10 mouse cellular contexts compared by ENCODE assay signal in genomic region chr1:43360741-43361140, GRCm38 (mm10).
A peak's percentile ranks its signal among the peaks of the same experiment; 100 is the strongest.
DNase-seq lines count a peak whose midpoint lies in the region; ATAC-seq and TF ChIP-seq lines count a peak whose summit lies in the region.
"Had no signal": no experiment of that assay in that cellular context is flagged by ENCODE, and none has a peak within 500 bp of the region (broad histone marks: within the 10 kb centered on the region; RNA-seq: fewer than 3 reads in every experiment).

No protein-coding gene starts in this region.

- ATAC-seq in hindbrain, postnatal 0 days = no peak
- peak; percentile 85 for ATAC-seq in lung, postnatal 0 days
- ATAC-seq in neural tube, embryonic 14.5 days (ENCODE audit: low read depth) = peak; percentile 47; the same call in 1 of the 2 replicates

- no peaks in the 10 kb centered on the region for H3K9me3 ChIP-seq in hindbrain, embryonic 10.5 days
- H3K9me3 ChIP-seq in hindbrain, postnatal 0 days (ENCODE audit: low read length) = no peaks in the 10 kb centered on the region
- H3K9me3 ChIP-seq in lung, postnatal 0 days (ENCODE audit: low read length) = no peaks in the 10 kb centered on the region
- H3K9me3 ChIP-seq in neural tube, embryonic 14.5 days (ENCODE audit: control insufficient read depth, low read length) = no peaks in the 10 kb centered on the region
- H3K9me3 ChIP-seq: heart, embryonic 15.5 days had no signal

- no peak overlapping the region for H3K4me3 ChIP-seq in hindbrain, embryonic 10.5 days
- no peak overlapping the region for H3K4me3 ChIP-seq in hindbrain, postnatal 0 days (ENCODE audit: low read length)
- no peak overlapping the region for H3K4me3 ChIP-seq in lung, postnatal 0 days (ENCODE audit: low read depth, low read length)
- H3K4me3 ChIP-seq in neural tube, embryonic 14.5 days (ENCODE audit: low read depth, low read length) = no peak overlapping the region
- H3K4me3 ChIP-seq: heart, embryonic 15.5 days had no signal

- WGBS in hindbrain, embryonic 10.5 days = 21% methylated on average over 4 of the region's 4 CpGs
- 24% methylated on average over 4 of the region's 4 CpGs for WGBS in hindbrain, postnatal 0 days
- WGBS in lung, postnatal 0 days = 22% methylated on average over 4 of the region's 4 CpGs
- 11% methylated on average over 4 of the region's 4 CpGs for WGBS in neural tube, embryonic 14.5 days

- H3K4me1 ChIP-seq in hindbrain, embryonic 10.5 days (replicated peaks) = peaks cover 32% of the 10 kb centered on the region
- peaks cover 20% of the 10 kb centered on the region for H3K4me1 ChIP-seq in hindbrain, postnatal 0 days (ENCODE audit: insufficient read depth, low read length)
- peaks cover 9% of the 10 kb centered on the region; the same call in 1 of the 2 replicates for H3K4me1 ChIP-seq in lung, postnatal 0 days (ENCODE audit: insufficient read depth, low read depth, low read length)
- H3K4me1 ChIP-seq in neural tube, embryonic 14.5 days (ENCODE audit: control insufficient read depth, insufficient read depth, low read length) = no peaks in the 10 kb centered on the region; the same call in 1 of the 2 replicates

- peak; percentile 26 for DNase-seq in hindbrain, embryonic 10.5 days (ENCODE audit: low spot score)
- no peak for DNase-seq in hindbrain, postnatal 0 days (ENCODE audit: low spot score)
- DNase-seq in embryo, embryonic 9.5 days (ENCODE audit: extremely low spot score) = peak; percentile 61
- peak; percentile 66 for DNase-seq in lung, postnatal 0 days (ENCODE audit: low spot score)
- DNase-seq in cerebellum, adult 8-10 months = no peak
- no peak for DNase-seq in right cerebral cortex, adult 2 months (ENCODE audit: low spot score in 2 of 2)
- no peak for DNase-seq in left cerebral cortex, postnatal 10 days (ENCODE audit: extremely low spot score in 1 of 2, low spot score in 2 of 2)
- DNase-seq: adrenal gland, postnatal 14 days had no signal

- TF ChIP-seq CTCF in hindbrain, postnatal 0 days (IDR thresholded peaks at IDR 0.05; ENCODE audit: low read depth) = no peak
- TF ChIP-seq CTCF in lung, postnatal 0 days (IDR thresholded peaks at IDR 0.05) = no peak

- H3K27me3 ChIP-seq in hindbrain, embryonic 10.5 days (ENCODE audit: insufficient read depth, poor library complexity, severe bottlenecking) = 0 out of 2 replicates have a peak, but pooled peaks cover 4% of the 10 kb centered on the region
- no peaks in the 10 kb centered on the region for H3K27me3 ChIP-seq in hindbrain, postnatal 0 days (ENCODE audit: insufficient read depth, low read length)
- no peaks in the 10 kb centered on the region for H3K27me3 ChIP-seq in lung, postnatal 0 days (replicated peaks; ENCODE audit: insufficient read depth, low read length)
- H3K27me3 ChIP-seq in neural tube, embryonic 14.5 days (ENCODE audit: control insufficient read depth, insufficient read depth, low read length) = no peaks in the 10 kb centered on the region
- H3K27me3 ChIP-seq: heart, embryonic 15.5 days had no signal

- no peaks in the 10 kb centered on the region for H3K36me3 ChIP-seq in hindbrain, embryonic 10.5 days
- H3K36me3 ChIP-seq in hindbrain, postnatal 0 days (ENCODE audit: insufficient read depth, low read length) = no peaks in the 10 kb centered on the region
- no peaks in the 10 kb centered on the region for H3K36me3 ChIP-seq in lung, postnatal 0 days (ENCODE audit: insufficient read depth, low read length)
- H3K36me3 ChIP-seq in neural tube, embryonic 14.5 days (ENCODE audit: control insufficient read depth, insufficient read depth, low read length) = no peaks in the 10 kb centered on the region
- H3K36me3 ChIP-seq: heart, embryonic 15.5 days had no signal

- 0 out of 2 replicates have a peak, but pooled peaks have one; percentile 41 for TF ChIP-seq EP300 in lung, postnatal 0 days (IDR thresholded peaks at IDR 0.05)

- intact Hi-C loops in left cerebral cortex, postnatal 10 days (cut with DNase I) = no loop called here

- no peak overlapping the region for H3K9ac ChIP-seq in hindbrain, postnatal 0 days (replicated peaks; ENCODE audit: low read length)
- no peak overlapping the region for H3K9ac ChIP-seq in lung, postnatal 0 days (replicated peaks; ENCODE audit: low read depth)
- H3K9ac ChIP-seq in neural tube, embryonic 14.5 days (replicated peaks; ENCODE audit: low read depth, low read length) = no peak overlapping the region
- H3K9ac ChIP-seq: heart, embryonic 15.5 days had no signal

- H3K27ac ChIP-seq in hindbrain, embryonic 10.5 days = peak overlapping the region; percentile 80
- no peak overlapping the region for H3K27ac ChIP-seq in hindbrain, postnatal 0 days
- peak overlapping the region; percentile 71 for H3K27ac ChIP-seq in lung, postnatal 0 days (ENCODE audit: low read length)
- no peak overlapping the region for H3K27ac ChIP-seq in neural tube, embryonic 14.5 days (ENCODE audit: low read depth, low read length)
- H3K27ac ChIP-seq: heart, embryonic 15.5 days had no signal

- H3K4me2 ChIP-seq in hindbrain, postnatal 0 days (ENCODE audit: low read depth, low read length) = no peak overlapping the region
- no peak overlapping the region for H3K4me2 ChIP-seq in lung, postnatal 0 days (replicated peaks; ENCODE audit: low read depth, low read length)
- no peak overlapping the region for H3K4me2 ChIP-seq in neural tube, embryonic 14.5 days (ENCODE audit: low read depth, low read length)

Comparison
In these comparisons a context has a peak if more than half of its experiments do, and no peak if none do; other contexts are left out.
1. DNase-seq: peak in hindbrain, embryonic 10.5 days (single experiment), embryo, embryonic 9.5 days (single experiment) and lung, postnatal 0 days (single experiment); none in hindbrain, postnatal 0 days (single experiment), cerebellum, adult 8-10 months (single experiment), right cerebral cortex, adult 2 months (0 of 2) and left cerebral cortex, postnatal 10 days (0 of 2).
2. H3K27ac ChIP-seq: peak in hindbrain, embryonic 10.5 days (single experiment) and lung, postnatal 0 days (single experiment); none in hindbrain, postnatal 0 days (single experiment) and neural tube, embryonic 14.5 days (single experiment).